Mouse (Mus musculus): ENCODE measurements around the gene Iah1. TPM values are rescaled to one million over a fixed set of nuclear protein-coding genes. Genes with fewer than 3 reads are reported as not detected.

Gene Iah1
- polyA plus RNA-seq, 1 experiment, result 79.5 TPM

DNA sequence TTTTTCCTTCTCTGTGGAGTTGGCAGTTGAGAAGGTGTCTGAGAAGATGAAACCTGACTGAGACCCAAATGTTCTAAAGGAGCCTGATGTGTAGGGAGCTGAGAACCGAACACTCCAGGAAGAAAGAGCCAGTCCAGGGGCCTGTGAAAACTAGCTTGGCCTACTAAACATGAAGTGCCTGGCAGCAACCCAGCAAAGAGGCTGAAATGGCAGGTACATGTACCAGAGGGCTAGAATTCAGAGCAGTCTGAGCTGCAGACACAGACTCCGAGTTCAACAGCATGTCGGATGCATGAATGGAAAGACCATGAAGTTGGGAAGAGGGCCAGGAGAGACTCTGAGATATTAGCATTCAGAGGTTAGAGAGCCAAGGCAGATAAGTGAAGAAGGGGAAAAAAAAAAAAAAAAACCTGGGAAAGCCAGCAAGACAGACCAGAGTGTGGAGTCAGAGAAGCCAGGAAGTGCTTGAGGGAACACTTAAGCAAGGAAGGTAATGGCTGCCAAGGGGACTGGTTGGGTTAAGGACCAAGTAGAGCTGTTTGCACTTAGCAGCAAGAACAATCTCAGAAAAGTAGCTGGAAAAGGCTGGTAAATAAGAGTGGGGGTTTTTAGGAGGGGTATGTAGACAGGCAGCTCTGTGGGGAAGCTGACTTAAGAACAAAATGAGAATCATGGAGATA is 27.3 kb upstream of the Iah1 start:
- H3K27me3 ChIP-seq (ENCODE audit: control insufficient read depth, insufficient read depth, insufficient read length), result no peaks in the 10 kb centered on the region
- no peak overlapping the region for H3K4me3 ChIP-seq
- no peak overlapping the region for H3ac ChIP-seq (ENCODE audit: control insufficient read depth, insufficient read length)
- peaks cover 21% of the 10 kb centered on the region for H3K36me3 ChIP-seq (ENCODE audit: control insufficient read depth, insufficient read depth)
- H3K79me2 ChIP-seq (ENCODE audit: control insufficient read depth, insufficient read depth), result peaks cover 21% of the 10 kb centered on the region
- TF ChIP-seq USF1 (IDR thresholded peaks at IDR 0.05; ENCODE audit: low read depth), result no peak
- no peak for TF ChIP-seq SRF (IDR thresholded peaks at IDR 0.05; ENCODE audit: control insufficient read depth, insufficient read length, low read depth)
- TF ChIP-seq E2F4 (IDR thresholded peaks at IDR 0.05; ENCODE audit: insufficient read depth), result no peak
- TF ChIP-seq TCF12 (IDR thresholded peaks at IDR 0.05; ENCODE audit: insufficient read depth, poor library complexity, severe bottlenecking), result no peak
- no peak for TF ChIP-seq MYOD1 (IDR thresholded peaks at IDR 0.05; ENCODE audit: control insufficient read depth in 1 of 3, insufficient read length in 2 of 3, low read depth in 2 of 3)
- no peak for TF ChIP-seq POLR2AphosphoS2 (IDR thresholded peaks at IDR 0.05; ENCODE audit: insufficient read length, low read depth)
- TF ChIP-seq CEBPB (IDR thresholded peaks at IDR 0.05; ENCODE audit: insufficient read depth, poor library complexity, severe bottlenecking), result no peak
- no peak for TF ChIP-seq MYOG (IDR thresholded peaks at IDR 0.05; ENCODE audit: control insufficient read depth in 1 of 3, insufficient read depth in 1 of 3, insufficient read length in 2 of 3, low read depth in 2 of 3)
- TF ChIP-seq TCF3 (IDR thresholded peaks at IDR 0.05; ENCODE audit: insufficient read length, low read depth), result no peak
- no peak for TF ChIP-seq POLR2A (IDR thresholded peaks at IDR 0.05; ENCODE audit: insufficient read length, low read depth)
- TF ChIP-seq REST (IDR thresholded peaks at IDR 0.05; ENCODE audit: insufficient read depth, insufficient read length), result no peak
- TF ChIP-seq MAX (IDR thresholded peaks at IDR 0.05; ENCODE audit: low read depth), result no peak
- H3K4me2 ChIP-seq (ENCODE audit: low read depth), result no peak overlapping the region

GRCm38 (mm10) chr12:21289651-21290050 is 26.5 kb upstream of the Iah1 start:
- TF ChIP-seq E2F4 (IDR thresholded peaks at IDR 0.05; ENCODE audit: insufficient read depth) (no peak), CEBPB (IDR thresholded peaks at IDR 0.05; ENCODE audit: insufficient read depth, poor library complexity, severe bottlenecking) (no peak), USF1 (IDR thresholded peaks at IDR 0.05; ENCODE audit: low read depth) (no peak), POLR2A (IDR thresholded peaks at IDR 0.05; ENCODE audit: insufficient read length, low read depth) (no peak), POLR2AphosphoS2 (IDR thresholded peaks at IDR 0.05; ENCODE audit: insufficient read length, low read depth) (no peak), REST (IDR thresholded peaks at IDR 0.05; ENCODE audit: insufficient read depth, insufficient read length) (no peak), SRF (IDR thresholded peaks at IDR 0.05; ENCODE audit: control insufficient read depth, insufficient read length, low read depth) (no peak), MYOG (IDR thresholded peaks at IDR 0.05; ENCODE audit: control insufficient read depth in 1 of 3, insufficient read depth in 1 of 3, insufficient read length in 2 of 3, low read depth in 2 of 3) (no peak), MYOD1 (IDR thresholded peaks at IDR 0.05; ENCODE audit: control insufficient read depth in 1 of 3, insufficient read length in 2 of 3, low read depth in 2 of 3) (no peak), MAX (IDR thresholded peaks at IDR 0.05; ENCODE audit: low read depth) (no peak), TCF3 (IDR thresholded peaks at IDR 0.05; ENCODE audit: insufficient read length, low read depth) (no peak), TCF12 (IDR thresholded peaks at IDR 0.05; ENCODE audit: insufficient read depth, poor library complexity, severe bottlenecking) (no peak)
- Histone ChIP-seq H3K36me3 (ENCODE audit: control insufficient read depth, insufficient read depth) (peaks cover 21% of the 10 kb centered on the region), H3K4me3 (no peak overlapping the region), H3K27me3 (ENCODE audit: control insufficient read depth, insufficient read depth, insufficient read length) (no peaks in the 10 kb centered on the region), H3K4me2 (ENCODE audit: low read depth) (no peak overlapping the region), H3K79me2 (ENCODE audit: control insufficient read depth, insufficient read depth) (peaks cover 21% of the 10 kb centered on the region), H3ac (ENCODE audit: control insufficient read depth, insufficient read length) (no peak overlapping the region)

DNA sequence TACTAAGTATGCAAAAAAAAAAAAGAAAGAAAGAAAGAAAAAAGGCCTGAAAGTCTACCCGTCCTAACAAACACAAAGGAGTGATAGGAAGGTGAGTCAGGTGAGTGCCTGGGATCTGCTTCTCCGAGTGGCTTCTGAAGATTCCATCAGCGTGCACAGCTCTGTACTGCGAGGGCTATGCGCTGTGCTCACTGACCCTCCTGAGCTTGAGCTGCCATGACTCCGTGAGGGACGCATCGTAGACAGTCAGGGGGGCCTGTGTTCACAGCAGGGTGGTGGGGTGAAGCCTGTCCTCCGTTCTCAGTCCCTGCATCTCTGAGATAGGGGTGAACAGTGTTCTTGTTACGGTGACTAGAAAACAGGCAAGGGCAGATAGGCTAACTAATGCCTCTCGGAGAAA is 17.3 kb upstream of the Iah1 start:
- no peaks in the 10 kb centered on the region for H3K79me2 ChIP-seq (ENCODE audit: control insufficient read depth, insufficient read depth)
- H3K36me3 ChIP-seq (ENCODE audit: control insufficient read depth, insufficient read depth), result peaks cover 22% of the 10 kb centered on the region
- no peak overlapping the region for H3K4me3 ChIP-seq
- no peak overlapping the region for H3K4me2 ChIP-seq (ENCODE audit: low read depth)
- H3ac ChIP-seq (ENCODE audit: control insufficient read depth, insufficient read length), result no peak overlapping the region
- TF ChIP-seq TCF3 (IDR thresholded peaks at IDR 0.05; ENCODE audit: insufficient read length, low read depth) (no peak), POLR2AphosphoS2 (IDR thresholded peaks at IDR 0.05; ENCODE audit: insufficient read length, low read depth) (no peak), E2F4 (IDR thresholded peaks at IDR 0.05; ENCODE audit: insufficient read depth) (no peak), POLR2A (IDR thresholded peaks at IDR 0.05; ENCODE audit: insufficient read length, low read depth) (no peak), REST (IDR thresholded peaks at IDR 0.05; ENCODE audit: insufficient read depth, insufficient read length) (no peak), MAX (IDR thresholded peaks at IDR 0.05; ENCODE audit: low read depth) (no peak), CEBPB (IDR thresholded peaks at IDR 0.05; ENCODE audit: insufficient read depth, poor library complexity, severe bottlenecking) (no peak), SRF (IDR thresholded peaks at IDR 0.05; ENCODE audit: control insufficient read depth, insufficient read length, low read depth) (no peak), USF1 (IDR thresholded peaks at IDR 0.05; ENCODE audit: low read depth) (no peak), MYOG (IDR thresholded peaks at IDR 0.05; ENCODE audit: control insufficient read depth in 1 of 3, insufficient read depth in 1 of 3, insufficient read length in 2 of 3, low read depth in 2 of 3) (no peak), TCF12 (IDR thresholded peaks at IDR 0.05; ENCODE audit: insufficient read depth, poor library complexity, severe bottlenecking) (no peak), MYOD1 (IDR thresholded peaks at IDR 0.05; ENCODE audit: control insufficient read depth in 1 of 3, insufficient read length in 2 of 3, low read depth in 2 of 3) (no peak)
- H3K27me3 ChIP-seq (ENCODE audit: control insufficient read depth, insufficient read depth, insufficient read length), result no peaks in the 10 kb centered on the region

GRCm38 (mm10) chr12:21301324-21301723 is 14.9 kb upstream of the Iah1 start:
- Histone ChIP-seq H3K4me3 (no peak overlapping the region), H3K4me2 (ENCODE audit: low read depth) (no peak overlapping the region), H3K27me3 (ENCODE audit: control insufficient read depth, insufficient read depth, insufficient read length) (no peaks in the 10 kb centered on the region), H3ac (ENCODE audit: control insufficient read depth, insufficient read length) (no peak overlapping the region), H3K36me3 (ENCODE audit: control insufficient read depth, insufficient read depth) (peaks cover 22% of the 10 kb centered on the region), H3K79me2 (ENCODE audit: control insufficient read depth, insufficient read depth) (no peaks in the 10 kb centered on the region)
- TF ChIP-seq POLR2A (IDR thresholded peaks at IDR 0.05; ENCODE audit: insufficient read length, low read depth) (no peak), MAX (IDR thresholded peaks at IDR 0.05; ENCODE audit: low read depth) (no peak), TCF12 (IDR thresholded peaks at IDR 0.05; ENCODE audit: insufficient read depth, poor library complexity, severe bottlenecking) (no peak), USF1 (IDR thresholded peaks at IDR 0.05; ENCODE audit: low read depth) (no peak), POLR2AphosphoS2 (IDR thresholded peaks at IDR 0.05; ENCODE audit: insufficient read length, low read depth) (no peak)
